Mouse (Mus musculus) urinary bladder, postnatal 25 days (tissue): ENCODE data around the gene Zfp445.
A peak's percentile ranks its signal among the peaks of the same experiment; 100 is the strongest.
"Not testable (repeated sequence)": the region's sequence is repeated elsewhere in the genome, so short reads cannot be mapped to it uniquely, and the experiment has no call there.

Experiments
- DNase-seq: peaks from one replicate; pipeline ENCODE4 v3.0.0; 2022; ENCODE audit warnings: low spot score

Gene Zfp445

GRCm38 (mm10) chr9:122865697-122866166, at the start of gene Zfp445:
Zfp445 (minus strand) TSS chr9:122866006.
- peak; percentile 64 for DNase-seq

- peak; percentile 36 for DNase-seq
These were observed 37.1 kb upstream of the Zfp445 start for GRCm38 (mm10) chr9:122902717-122903535.

GRCm38 (mm10) chr9:122901047-122901446, 35.2 kb upstream of the Zfp445 start:
- no peak for DNase-seq

- peak; percentile 35 for DNase-seq
These were observed 20.8 kb upstream of the Zfp445 start for GRCm38 (mm10) chr9:122886372-122887179.

GRCm38 (mm10) chr9:122885385-122885784, 19.6 kb upstream of the Zfp445 start, which contains the start of gene Zkscan7:
Zkscan7 (plus strand) TSS chr9:122885685.
- no peak for DNase-seq

GRCm38 (mm10) chr9:122875145-122875544, 9.3 kb upstream of the Zfp445 start:
- DNase-seq, result no peak

GRCm38 (mm10) chr9:122874653-122875052, 8.8 kb upstream of the Zfp445 start:
- DNase-seq, result no peak

- no peak for DNase-seq
These were observed 6.8 kb upstream of the Zfp445 start for GRCm38 (mm10) chr9:122872595-122872994.

GRCm38 (mm10) chr9:122866192-122866591, 386 bp upstream of the Zfp445 start:
- no peak for DNase-seq

GRCm38 (mm10) chr9:122864848-122865247, 958 bp downstream of the Zfp445 start:
- DNase-seq, result no peak

- DNase-seq, result no peak
These were observed 2.1 kb downstream of the Zfp445 start for GRCm38 (mm10) chr9:122863731-122864130.

GRCm38 (mm10) chr9:122860752-122861151, 5.1 kb downstream of the Zfp445 start:
- no peak for DNase-seq

- DNase-seq, result no peak
These were observed 9.1 kb downstream of the Zfp445 start for GRCm38 (mm10) chr9:122856716-122857115.

GRCm38 (mm10) chr9:122855617-122856016, 10.2 kb downstream of the Zfp445 start:
- no peak for DNase-seq

GRCm38 (mm10) chr9:122855141-122855540, 10.7 kb downstream of the Zfp445 start:
- DNase-seq, result not testable (repeated sequence)

- no peak for DNase-seq
These were observed 11.3 kb downstream of the Zfp445 start for GRCm38 (mm10) chr9:122854526-122854925.

- DNase-seq, result not testable (repeated sequence)
These were observed 17.9 kb downstream of the Zfp445 start for GRCm38 (mm10) chr9:122847811-122848311.

- DNase-seq, result no peak
These were observed 19.6 kb downstream of the Zfp445 start for GRCm38 (mm10) chr9:122846156-122846555.

GRCm38 (mm10) chr9:122845621-122846020, 20.2 kb downstream of the Zfp445 start:
- DNase-seq, result no peak

GRCm38 (mm10) chr9:122843760-122844159, 22.0 kb downstream of the Zfp445 start, which contains the start of gene Gm35549:
Gm35549 (minus strand) TSS chr9:122844035.
- no peak for DNase-seq

GRCm38 (mm10) chr9:122837680-122838079, 28.1 kb downstream of the Zfp445 start:
- peak; percentile 52 for DNase-seq

- DNase-seq, result no peak
These were observed 28.6 kb downstream of the Zfp445 start for GRCm38 (mm10) chr9:122837216-122837615.
